Mouse (Mus musculus) adrenal gland, adult 10 weeks (tissue): Measurements from ENCODE around the gene Gm5617. TPM values are rescaled to one million over a fixed set of nuclear protein-coding genes. Genes with fewer than 3 reads are reported as not detected.

ENCODE experiments used
- polyA plus RNA-seq: library from polyadenylated mRNA; stranded (reverse); fragments of 350-450 nt; fragmentation: Illumina TruSeq; extraction: RNeasy Lipid Tissue Mini Kit (QIAGEN cat#74804); gene quantifications from one replicate; pipeline ENCODE4 v1.2.3, GENCODE M21; 2014; ENCODE audit warnings: low read depth, low replicate concordance

The Gm5617 gene
- polyA plus RNA-seq: not detected

DNA sequence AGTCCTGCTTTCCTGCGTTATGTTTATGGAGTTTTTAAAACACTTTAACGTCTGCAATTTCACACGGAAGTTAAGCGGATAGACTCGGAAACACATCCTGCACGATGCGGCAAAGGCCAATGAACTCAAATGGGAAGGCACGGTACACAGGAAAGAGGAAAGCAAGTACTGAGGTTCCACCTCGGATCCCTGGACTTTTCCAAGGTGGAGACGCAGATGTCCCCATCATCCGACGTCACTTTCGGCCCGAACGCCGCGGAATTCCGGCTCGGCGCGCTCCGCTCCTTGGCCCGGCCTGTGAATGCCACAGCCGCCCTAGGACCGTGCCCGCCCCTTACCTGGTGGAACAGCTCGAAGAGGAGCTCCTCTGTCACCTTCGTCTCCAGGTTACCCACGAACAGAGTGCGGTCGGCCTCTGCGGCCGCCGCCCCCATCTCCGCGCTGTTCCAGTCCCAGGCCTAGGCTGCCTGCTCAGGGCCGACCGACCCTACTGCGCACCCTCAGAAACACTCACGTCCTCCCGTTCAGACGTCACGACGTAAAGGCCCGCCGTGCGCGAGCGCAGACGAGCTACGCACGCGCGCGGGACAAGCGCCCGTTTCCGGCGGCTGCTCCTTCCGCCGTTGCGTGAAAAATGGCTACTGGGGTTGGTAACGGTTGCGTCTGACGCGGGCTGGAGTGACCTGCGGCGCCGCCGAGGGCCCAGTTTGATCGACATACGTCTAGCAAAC is at the start of gene Gm5617, which contains the start of gene Rbm7:
Gene Gm5617, plus strand, starts transcription at position 626 of the 731 bp plus-strand sequence.
Gene Rbm7, minus strand, starts transcription at position 483 of the 731 bp plus-strand sequence.

DNA sequence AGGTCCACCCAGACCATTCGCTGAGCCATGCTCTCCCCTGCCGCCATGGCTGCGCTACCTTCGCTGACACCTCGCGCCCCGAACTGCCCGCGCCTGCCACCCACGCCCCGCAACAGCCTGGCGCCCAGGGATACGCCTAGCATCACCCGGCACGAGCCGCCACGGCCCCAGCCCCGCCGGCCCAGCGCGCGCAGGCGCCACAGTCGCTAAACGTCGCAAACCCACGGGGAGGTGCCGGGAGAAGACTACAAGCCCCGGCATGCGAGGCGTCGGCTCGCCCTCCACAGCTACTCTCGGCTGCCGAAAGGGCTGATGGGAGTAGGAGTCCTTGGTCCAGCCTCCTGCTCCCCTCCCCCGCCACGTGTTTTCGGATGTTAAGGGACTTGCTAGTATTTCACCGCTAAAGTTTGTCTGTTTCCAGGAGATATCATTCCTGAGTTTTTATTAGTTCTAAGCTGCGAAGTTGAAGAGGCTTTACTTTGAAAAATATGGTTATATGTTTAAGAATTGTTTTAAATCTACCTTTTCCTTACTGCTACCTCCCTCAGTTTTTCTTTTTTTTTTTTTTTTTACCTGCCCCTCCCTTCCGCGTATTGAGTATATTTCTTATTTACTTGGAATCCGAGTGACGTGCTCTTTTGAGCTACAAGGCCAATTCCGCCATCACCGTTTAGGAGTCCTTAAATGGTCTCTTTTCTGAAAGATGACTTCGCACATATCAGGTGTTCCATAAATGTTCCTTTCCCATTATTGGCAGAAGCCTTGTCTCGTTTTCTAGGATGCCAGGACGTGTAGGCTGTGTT is 14.6 kb upstream of the Gm5617 start, which contains the start of gene Rexo2:
Gene Rexo2, minus strand, starts transcription at position 213 of the 803 bp plus-strand sequence.

Other genes starting within 250 kb of the Gm5617 start
- 3.4 TPM for gene Nxpe2, start 142.0 kb upstream of the Gm5617 start, polyA plus RNA-seq
- 171 TPM for gene Rexo2, start 14.8 kb upstream of the Gm5617 start, polyA plus RNA-seq
- gene Rbm7, start 143 bp upstream of the Gm5617 start, polyA plus RNA-seq: 139 TPM
- 17.3 TPM for gene Nnmt, start 109.7 kb downstream of the Gm5617 start, polyA plus RNA-seq